Mouse (Mus musculus) lung, postnatal 14 days (tissue): ENCODE data around the gene Gm49395.

ENCODE experiments used
- DNase-seq: peaks from one replicate; pipeline ENCODE4 v3.0.0; 2021

Gene Gm49395

GRCm38 (mm10) chr13:115098227-115098626, 3.5 kb downstream of the Gm49395 start:
- no peak for DNase-seq

DNA sequence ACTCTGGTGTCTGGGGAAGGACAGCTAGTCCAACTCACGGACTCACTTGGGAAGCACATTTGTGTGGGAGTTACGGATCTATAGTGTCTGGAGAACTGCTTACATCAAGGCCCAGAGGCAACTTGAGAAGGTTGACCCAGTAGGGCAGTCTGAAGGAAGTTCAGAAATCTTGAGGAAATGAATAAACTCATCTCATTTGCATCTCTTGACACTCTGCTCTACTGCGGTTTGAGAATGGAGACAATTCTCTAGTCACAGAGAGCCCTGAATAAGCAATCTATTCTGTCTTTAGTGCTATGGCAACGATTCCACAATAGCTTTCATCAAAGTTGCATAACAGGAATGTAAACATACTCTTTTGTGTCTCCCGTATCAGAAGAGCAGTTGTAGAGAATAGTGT, 4.8 kb downstream of the Gm49395 start:
- no peak for DNase-seq

DNA sequence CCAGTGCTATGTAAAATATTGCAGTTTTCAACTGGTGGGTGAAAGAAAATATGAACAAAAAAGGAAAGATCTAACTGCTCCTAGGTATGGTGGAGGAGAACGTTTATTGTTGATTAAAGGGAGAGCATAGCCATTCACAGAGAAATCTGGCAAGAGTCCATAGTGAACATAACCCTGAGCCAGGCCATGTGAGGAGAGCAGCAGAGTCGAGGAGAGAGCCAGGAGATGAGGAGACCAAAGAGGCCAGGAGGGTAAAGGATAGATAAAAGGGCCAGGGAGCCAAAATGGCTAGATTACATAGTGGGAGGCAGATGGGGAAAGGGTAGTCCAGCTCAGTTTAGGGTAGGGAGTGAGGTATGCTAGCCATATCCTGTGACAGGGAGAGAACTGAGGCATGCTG, 5.5 kb downstream of the Gm49395 start:
- no peak for DNase-seq

- DNase-seq = no peak
Observed at GRCm38 (mm10) chr13:115095392-115095791, 6.3 kb downstream of the Gm49395 start.

- no peak for DNase-seq
Observed at GRCm38 (mm10) chr13:115091511-115091910, 10.2 kb downstream of the Gm49395 start.

DNA sequence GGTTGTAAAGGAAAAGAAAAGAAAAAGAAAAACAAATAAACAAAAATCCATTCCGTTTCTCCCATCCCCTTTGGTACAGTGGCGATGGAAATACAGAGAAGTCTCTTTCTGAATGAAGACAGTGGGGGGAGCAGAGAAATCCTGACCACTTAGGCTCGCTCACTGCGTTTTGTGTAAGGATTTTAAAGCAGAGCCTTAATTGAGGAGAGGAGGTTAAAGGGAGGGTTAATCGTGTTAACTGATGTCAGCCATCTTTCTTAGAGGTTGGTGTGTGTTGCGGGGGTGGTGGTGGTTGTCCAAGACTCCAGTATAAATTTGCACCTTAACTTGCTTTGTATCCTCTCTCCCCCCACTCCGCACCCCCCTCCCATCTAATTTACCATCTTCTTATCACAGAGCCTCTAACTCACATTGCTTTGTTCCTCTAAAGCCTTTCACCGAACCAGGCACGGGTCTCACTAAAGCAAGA, 10.7 kb downstream of the Gm49395 start:
- DNase-seq = no peak

- peak; percentile 96 for DNase-seq
Observed at GRCm38 (mm10) chr13:115090069-115090976, 11.4 kb downstream of the Gm49395 start, which contains the start of gene Pelo. Gene Pelo (minus strand): TSS chr13:115090186.

DNA sequence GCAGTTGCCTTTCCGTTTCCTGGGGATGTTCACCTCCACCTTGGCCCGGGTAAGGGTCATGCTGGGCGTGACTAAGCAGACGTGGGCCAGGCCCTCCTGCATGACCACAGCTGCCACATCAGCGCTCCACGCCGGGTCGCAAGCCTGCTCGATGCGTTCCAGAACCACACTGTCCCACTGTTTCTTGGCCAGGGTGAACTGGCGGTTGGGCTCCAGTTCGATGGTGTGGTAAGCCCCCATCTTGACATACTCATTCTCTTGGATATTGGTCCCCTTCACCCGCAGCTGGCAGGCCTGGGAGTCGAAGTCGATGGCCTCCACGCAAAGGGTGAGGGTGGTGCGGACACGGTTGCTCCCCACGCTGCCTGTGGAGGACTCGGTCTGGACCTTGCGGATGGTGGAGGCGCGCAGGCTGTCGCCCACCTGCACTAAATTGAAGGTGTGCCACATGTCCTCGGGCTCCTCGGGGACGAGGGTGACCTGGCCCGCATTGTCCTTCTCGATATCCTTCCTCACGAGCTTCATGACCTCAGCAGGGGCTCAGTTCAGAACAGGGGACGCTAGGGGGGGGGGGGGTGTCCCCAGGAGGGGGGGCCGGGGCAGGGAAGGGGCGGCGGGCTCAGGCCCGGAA, 12.2 kb downstream of the Gm49395 start:
- DNase-seq = no peak

DNA sequence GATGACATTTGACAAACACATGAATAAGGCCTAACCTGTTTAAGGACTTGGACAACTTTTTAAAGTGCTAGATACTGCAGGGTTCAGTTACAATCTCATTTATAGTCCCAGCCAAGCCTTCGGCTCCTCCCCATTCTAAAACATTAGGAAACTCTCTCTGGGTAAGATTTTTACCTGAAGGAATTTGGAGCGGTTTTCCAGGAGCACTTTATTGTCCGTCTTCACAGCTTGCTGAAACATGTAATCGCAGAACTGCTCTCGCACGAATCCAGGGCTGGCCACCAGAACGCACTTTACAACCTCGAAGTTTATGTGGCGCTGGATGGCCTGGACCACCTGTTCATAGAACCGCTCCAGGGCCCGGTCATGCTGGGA, 12.7 kb downstream of the Gm49395 start:
- no peak for DNase-seq

DNA sequence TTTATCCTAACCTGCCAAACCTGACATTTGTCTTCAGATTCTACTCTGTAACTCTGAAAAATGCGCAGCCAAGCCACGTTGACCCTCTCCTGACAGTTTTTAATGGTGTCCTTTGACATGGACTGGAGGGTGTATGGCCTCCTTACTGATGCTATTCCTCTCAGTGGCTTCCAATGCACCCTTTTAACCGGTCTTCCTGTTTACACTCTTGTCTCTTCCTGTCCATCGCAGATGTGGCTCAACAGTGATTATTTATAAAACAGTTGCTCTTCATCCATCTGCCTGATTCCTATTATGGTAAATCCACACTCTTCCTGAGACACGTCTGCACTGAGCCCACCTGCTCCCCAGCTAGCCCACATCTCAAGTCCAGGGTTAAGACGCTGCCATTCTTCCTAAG, 15.7 kb downstream of the Gm49395 start:
- DNase-seq = no peak

GRCm38 (mm10) chr13:115082339-115082738, 19.4 kb downstream of the Gm49395 start:
- no peak for DNase-seq

DNA sequence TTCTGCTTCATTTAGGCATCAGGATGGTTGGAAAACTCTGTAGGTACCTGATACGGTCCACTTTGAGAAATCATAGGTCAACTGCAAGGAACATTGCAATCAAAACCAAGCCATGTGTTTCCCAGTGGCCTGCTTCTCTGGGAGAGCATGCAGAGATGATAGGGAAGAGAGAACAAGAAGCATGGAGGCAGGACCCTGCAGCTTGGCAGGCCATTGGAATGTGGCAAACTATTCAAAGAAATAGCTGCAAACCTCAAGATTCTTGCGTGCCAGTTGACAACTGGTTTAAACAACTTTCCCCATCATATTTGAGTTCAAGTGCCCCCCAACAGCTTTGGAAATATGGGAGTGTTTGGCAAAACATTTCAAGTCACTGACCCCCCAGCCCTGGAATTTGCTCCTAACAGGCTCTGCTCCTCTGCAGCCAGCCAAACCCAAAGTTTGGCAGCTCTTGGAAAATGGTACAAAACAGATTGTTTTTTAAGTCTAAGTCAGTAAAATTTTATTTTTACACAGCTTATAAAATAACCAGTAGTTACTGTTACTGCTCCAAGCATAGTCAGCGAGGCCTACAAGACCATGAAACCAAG, 21.6 kb downstream of the Gm49395 start:
- DNase-seq = no peak

GRCm38 (mm10) chr13:115078997-115079685, 22.6 kb downstream of the Gm49395 start:
- no peak for DNase-seq

- DNase-seq = peak; percentile 28
Observed at GRCm38 (mm10) chr13:115077346-115078134, 24.2 kb downstream of the Gm49395 start.

- DNase-seq = no peak
Observed at GRCm38 (mm10) chr13:115072386-115072785, 29.3 kb downstream of the Gm49395 start.

- DNase-seq = peak; percentile 30
Observed at GRCm38 (mm10) chr13:115071431-115071830, 30.3 kb downstream of the Gm49395 start.

DNA sequence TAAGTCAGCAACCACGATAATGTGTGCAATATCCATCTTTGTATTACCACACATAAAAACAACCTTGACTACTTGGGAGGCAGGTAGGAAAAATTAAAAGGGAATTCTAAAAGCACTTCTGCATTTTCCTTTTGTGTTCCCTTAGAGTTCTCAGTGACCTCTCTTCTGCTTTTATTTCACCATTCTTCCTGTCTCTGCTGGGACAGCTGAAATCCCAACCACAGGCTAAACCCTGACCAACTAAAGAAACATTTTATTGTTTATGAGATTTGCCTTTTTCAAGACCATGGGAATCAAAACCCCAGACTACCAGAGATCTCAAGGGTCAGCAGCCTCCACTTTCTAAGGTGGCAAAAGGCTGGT, 33.8 kb downstream of the Gm49395 start:
- no peak for DNase-seq

DNA sequence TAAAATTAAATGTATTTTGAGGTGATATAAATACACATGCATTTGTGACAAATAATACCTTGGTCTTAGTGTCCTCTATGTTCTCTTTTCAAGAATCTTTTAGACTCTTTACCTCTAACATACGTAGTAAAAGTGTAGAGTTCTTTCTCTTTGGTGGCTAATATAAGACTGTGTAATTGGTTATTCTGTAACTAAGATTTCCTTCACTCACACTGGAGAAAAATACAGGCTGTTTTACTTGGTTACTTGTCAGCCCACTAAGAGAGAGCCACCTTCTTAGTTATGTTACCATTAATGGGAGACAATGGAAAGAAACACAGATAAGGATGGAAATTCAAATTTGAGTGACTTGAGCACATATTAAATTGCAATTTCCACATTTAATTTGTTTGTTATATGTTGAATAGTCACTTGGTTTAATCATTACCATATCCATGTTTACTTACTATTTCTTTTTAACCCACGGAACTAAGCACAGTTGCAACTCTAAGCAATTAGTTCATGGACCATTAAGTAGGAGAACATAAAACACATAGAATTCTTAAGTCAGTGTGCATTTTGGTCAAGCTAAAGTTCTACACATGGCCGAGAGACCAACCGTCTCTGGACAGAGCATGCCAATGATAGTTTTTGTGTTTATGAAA, 34.3 kb downstream of the Gm49395 start:
- DNase-seq = no peak

- DNase-seq = no peak
Observed at GRCm38 (mm10) chr13:115057555-115057954, 44.2 kb downstream of the Gm49395 start.

DNA sequence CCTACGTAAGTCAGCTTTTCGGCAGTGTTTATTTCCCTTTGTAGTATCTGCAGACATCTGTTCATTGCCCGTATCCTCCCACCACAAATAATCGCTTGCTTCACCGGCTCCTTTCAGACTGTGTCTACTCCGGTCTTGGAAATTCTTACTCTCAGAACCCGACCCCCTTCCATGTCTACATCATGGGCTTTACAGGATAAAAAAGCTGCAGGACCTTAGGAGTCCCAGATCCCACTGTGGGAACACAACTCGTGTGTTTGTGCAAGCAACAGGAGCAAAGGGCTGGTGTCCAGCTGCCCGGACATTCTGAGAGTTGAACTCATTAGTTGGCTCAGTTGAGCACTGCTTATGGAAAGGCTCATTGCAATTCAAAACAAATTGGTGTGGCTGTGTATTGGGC, 46.9 kb downstream of the Gm49395 start:
- DNase-seq = peak; percentile 15

DNA sequence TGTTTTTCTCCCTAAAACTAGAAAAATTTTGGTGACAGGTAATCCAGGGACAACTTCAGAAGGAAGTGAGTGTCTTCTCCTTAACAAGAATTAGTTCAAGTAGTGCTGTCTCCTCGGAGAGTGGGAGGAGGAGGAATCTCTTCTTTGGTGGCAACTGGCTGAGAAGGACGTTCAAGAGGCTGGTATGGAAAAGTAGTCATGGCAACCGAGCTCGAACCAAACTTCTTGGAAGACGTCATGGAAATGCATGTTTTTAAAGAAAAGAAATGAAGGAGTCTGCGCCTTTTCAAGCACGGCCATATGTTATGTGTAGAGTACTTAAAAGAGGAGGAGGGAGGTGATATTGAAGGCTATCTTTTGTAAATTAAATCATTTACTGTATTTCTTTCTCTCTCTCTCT, 49.2 kb downstream of the Gm49395 start:
- DNase-seq = no peak
